Mouse (Mus musculus) liver, embryonic 16.5 days (tissue): ENCODE data around the gene Gns. TPM values are rescaled to one million over a fixed set of nuclear protein-coding genes. Genes with fewer than 3 reads are reported as not detected.

Experiments used
- ATAC-seq: fragments of 200-750 bp; cut with Nextera tagmentation; 2 replicates; pipeline ENCODE4 v1.8.0; 2017; ENCODE audit warnings: low read depth, mild to moderate bottlenecking, moderate number of reproducible peaks, moderate library complexity
- H3K27ac ChIP-seq: fragments of 300-500 bp; sonication (generic); 2 replicates; pipeline ENCODE4 v1.5.1; 2014; ENCODE audit warnings: mild to moderate bottlenecking, low read length
- H3K27me3 ChIP-seq: fragments of 300-500 bp; sonication (generic); 2 replicates; pipeline ENCODE4 v1.6.1; 2014; ENCODE audit warnings: low read depth, low read length, mixed read lengths; ENCODE audit not compliant: control insufficient read depth, insufficient read depth
- H3K36me3 ChIP-seq: fragments of 300-500 bp; sonication (generic); 2 replicates; pipeline ENCODE4 v1.6.1; 2014; ENCODE audit warnings: mild to moderate bottlenecking; ENCODE audit not compliant: control insufficient read depth, insufficient read depth
- H3K4me1 ChIP-seq: fragments of 300-500 bp; sonication (generic); 2 replicates; pipeline ENCODE4 v1.6.1; 2014; ENCODE audit warnings: low read depth, low read length, mixed read lengths; ENCODE audit not compliant: control insufficient read depth
- H3K4me2 ChIP-seq: fragments of 300-500 bp; sonication (generic); 2 replicates; pipeline ENCODE4 v1.6.1; 2014; ENCODE audit warnings: low read depth, low read length, mixed read lengths
- H3K4me3 ChIP-seq: fragments of 300-500 bp; sonication (generic); 2 replicates; pipeline ENCODE4 v1.5.1; 2014; ENCODE audit warnings: low read depth, mild to moderate bottlenecking, low read length
- H3K9ac ChIP-seq: fragments of 300-500 bp; sonication (generic); 2 replicates; pipeline ENCODE4 v1.6.1; 2014; ENCODE audit warnings: low read depth, low read length
- H3K9me3 ChIP-seq: fragments of 300-500 bp; sonication (generic); replicated peaks from 2 replicates; pipeline ENCODE4 v1.6.1; 2016; ENCODE audit warnings: low read length; ENCODE audit not compliant: control insufficient read depth
- WGBS: fragments of 180-500 bp; shearing (Covaris S2); extraction: QIAGEN DNeasy Blood & Tissue Kit; methylation state at CpG from one replicate; pipeline ENCODE4 v1.1.7; 2014; ENCODE audit not compliant: insufficient replicate concordance; 5-methylcytosine and 5-hydroxymethylcytosine counted together
- polyA plus RNA-seq: library from polyadenylated mRNA; unstranded; fragments of >200 nt; fragmentation: Nextera tagmentation; extraction: Ambion mirVana; gene quantifications from 2 replicates; pipeline ENCODE4 v1.2.1, GENCODE M21; 2015

Gene Gns
- polyA plus RNA-seq = 18.7 and 22.3 TPM in 2 replicates

- Histone ChIP-seq H3K9ac (peak within 1 kb of the TSS; percentile 81), H3K4me3 (peak within 1 kb of the TSS; percentile 88), H3K4me1 (peaks cover 23% of the 10 kb centered on the region), H3K36me3 (no peaks in the 10 kb centered on the region), H3K27me3 (no peaks in the 10 kb centered on the region), H3K27ac (peak within 1 kb of the TSS; percentile 80), H3K4me2 (peak within 1 kb of the TSS; percentile 99), H3K9me3 (no peaks in the 10 kb centered on the region)
- ATAC-seq = peak; percentile 92
- WGBS = under 1% methylated on average over 64 of the region's 72 CpGs
Measured at GRCm38 (mm10) chr10:121364801-121365564, at the start of gene Gns. Gene Gns, plus strand, starts transcription at chr10:121365090.

GRCm38 (mm10) chr10:121315321-121316283 lies 49.3 kb upstream of the Gns start:
- no peaks in the 10 kb centered on the region for H3K36me3 ChIP-seq
- no peak overlapping the region for H3K9ac ChIP-seq
- peaks cover 20% of the 10 kb centered on the region for H3K27me3 ChIP-seq
- no peak overlapping the region for H3K27ac ChIP-seq
- no peak for ATAC-seq
- no peaks in the 10 kb centered on the region for H3K4me1 ChIP-seq
- H3K4me2 ChIP-seq = no peak overlapping the region
- no peak overlapping the region for H3K4me3 ChIP-seq
- 21% methylated on average over 27 of the region's 27 CpGs for WGBS
- H3K9me3 ChIP-seq = no peaks in the 10 kb centered on the region

GRCm38 (mm10) chr10:121316361-121316760 lies 48.5 kb upstream of the Gns start:
- 30% methylated on average over 10 of the region's 10 CpGs for WGBS
- no peak overlapping the region for H3K27ac ChIP-seq
- no peak overlapping the region for H3K4me2 ChIP-seq
- H3K4me3 ChIP-seq = no peak overlapping the region
- H3K36me3 ChIP-seq = no peaks in the 10 kb centered on the region
- H3K4me1 ChIP-seq = no peaks in the 10 kb centered on the region
- no peak for ATAC-seq
- no peaks in the 10 kb centered on the region for H3K9me3 ChIP-seq
- peaks cover 13% of the 10 kb centered on the region for H3K27me3 ChIP-seq
- no peak overlapping the region for H3K9ac ChIP-seq

- no peaks in the 10 kb centered on the region for H3K4me1 ChIP-seq
- no peak for ATAC-seq
- no peak overlapping the region for H3K9ac ChIP-seq
- WGBS = 67% methylated on average over 7 of the region's 7 CpGs
- H3K9me3 ChIP-seq = no peaks in the 10 kb centered on the region
- peaks cover 3% of the 10 kb centered on the region; the same call in 1 of the 2 replicates for H3K27me3 ChIP-seq
- no peak overlapping the region for H3K4me3 ChIP-seq
- no peaks in the 10 kb centered on the region for H3K36me3 ChIP-seq
- H3K4me2 ChIP-seq = no peak overlapping the region
- no peak overlapping the region for H3K27ac ChIP-seq
Measured at GRCm38 (mm10) chr10:121318397-121318950, 46.4 kb upstream of the Gns start.

- H3K36me3 ChIP-seq = no peaks in the 10 kb centered on the region
- no peak for ATAC-seq
- no peak overlapping the region for H3K4me2 ChIP-seq
- H3K9me3 ChIP-seq = no peaks in the 10 kb centered on the region
- 71% methylated on average over 7 of the region's 7 CpGs for WGBS
- H3K4me1 ChIP-seq = no peaks in the 10 kb centered on the region
- H3K4me3 ChIP-seq = no peak overlapping the region
- H3K9ac ChIP-seq = no peak overlapping the region
- H3K27me3 ChIP-seq = no peaks in the 10 kb centered on the region
- no peak overlapping the region for H3K27ac ChIP-seq
Measured at GRCm38 (mm10) chr10:121323493-121323892, 41.4 kb upstream of the Gns start.

GRCm38 (mm10) chr10:121326167-121326566 lies 38.7 kb upstream of the Gns start:
- no peaks in the 10 kb centered on the region for H3K27me3 ChIP-seq
- no peak for ATAC-seq
- no peak overlapping the region for H3K27ac ChIP-seq
- no peak overlapping the region for H3K9ac ChIP-seq
- no peaks in the 10 kb centered on the region for H3K9me3 ChIP-seq
- H3K36me3 ChIP-seq = no peaks in the 10 kb centered on the region
- no peak overlapping the region for H3K4me2 ChIP-seq
- no peaks in the 10 kb centered on the region for H3K4me1 ChIP-seq
- no peak overlapping the region for H3K4me3 ChIP-seq

- no peak overlapping the region for H3K27ac ChIP-seq
- no peak overlapping the region for H3K4me3 ChIP-seq
- H3K9ac ChIP-seq = no peak overlapping the region
- H3K27me3 ChIP-seq = no peaks in the 10 kb centered on the region
- 65% methylated on average over 4 of the region's 4 CpGs for WGBS
- H3K36me3 ChIP-seq = no peaks in the 10 kb centered on the region
- ATAC-seq = no peak
- no peaks in the 10 kb centered on the region for H3K9me3 ChIP-seq
- H3K4me1 ChIP-seq = no peaks in the 10 kb centered on the region
- no peak overlapping the region for H3K4me2 ChIP-seq
Measured at GRCm38 (mm10) chr10:121329586-121329985, 35.3 kb upstream of the Gns start.

GRCm38 (mm10) chr10:121330940-121331339 lies 34.0 kb upstream of the Gns start:
- H3K4me1 ChIP-seq = no peaks in the 10 kb centered on the region
- 11% methylated on average over 7 of the region's 7 CpGs for WGBS
- no peaks in the 10 kb centered on the region for H3K27me3 ChIP-seq
- no peaks in the 10 kb centered on the region for H3K36me3 ChIP-seq
- H3K4me2 ChIP-seq = no peak overlapping the region
- H3K9me3 ChIP-seq = no peaks in the 10 kb centered on the region
- H3K27ac ChIP-seq = no peak overlapping the region
- ATAC-seq = no peak
- no peak overlapping the region for H3K4me3 ChIP-seq
- no peak overlapping the region for H3K9ac ChIP-seq
